Mouse (Mus musculus): ENCODE measurements around the gene Gast. TPM values are rescaled to one million over a fixed set of nuclear protein-coding genes. Genes with fewer than 3 reads are reported as not detected.
"Not testable (repeated sequence)": the region's sequence is repeated elsewhere in the genome, so short reads cannot be mapped to it uniquely, and the experiment has no call there.

Gene Gast
- total RNA-seq, 2 experiments from 2014 or later, result not detected

GRCm38 (mm10) chr11:100320172-100320630, 14.0 kb upstream of the Gast start:
- DNase-seq (ENCODE audit: low spot score in 2 of 2), result peak; percentile 93 to 96

- DNase-seq (ENCODE audit: low spot score in 2 of 2), result not testable (repeated sequence)
Measured at GRCm38 (mm10) chr11:100320701-100321410, 13.4 kb upstream of the Gast start.

GRCm38 (mm10) chr11:100321479-100322305, 12.5 kb upstream of the Gast start:
- DNase-seq (ENCODE audit: low spot score in 2 of 2), result not testable (repeated sequence)

GRCm38 (mm10) chr11:100322591-100323258, 11.5 kb upstream of the Gast start:
- DNase-seq (ENCODE audit: low spot score in 2 of 2), result no peak

GRCm38 (mm10) chr11:100323578-100323977, 10.6 kb upstream of the Gast start:
- DNase-seq (ENCODE audit: low spot score in 2 of 2), result peak in 1 of 2 experiments; percentile 52

- no peak for DNase-seq (ENCODE audit: low spot score in 2 of 2)
Measured at GRCm38 (mm10) chr11:100325062-100325629, 9.1 kb upstream of the Gast start.

GRCm38 (mm10) chr11:100327316-100327715, 6.9 kb upstream of the Gast start:
- DNase-seq (ENCODE audit: low spot score in 2 of 2), result no peak

GRCm38 (mm10) chr11:100327761-100328160, 6.4 kb upstream of the Gast start:
- no peak for DNase-seq (ENCODE audit: low spot score in 2 of 2)

- no peak for DNase-seq (ENCODE audit: low spot score in 2 of 2)
Measured at GRCm38 (mm10) chr11:100330235-100330634, 4.0 kb upstream of the Gast start.

- not testable (repeated sequence) for DNase-seq (ENCODE audit: low spot score in 2 of 2)
Measured at GRCm38 (mm10) chr11:100330816-100331375, 3.3 kb upstream of the Gast start.

- DNase-seq (ENCODE audit: low spot score in 2 of 2), result no peak
Measured at GRCm38 (mm10) chr11:100332766-100333515, 1.3 kb upstream of the Gast start.

GRCm38 (mm10) chr11:100335731-100336130, 1.5 kb downstream of the Gast start:
- no peak for DNase-seq (ENCODE audit: low spot score in 2 of 2)

- no peak for DNase-seq (ENCODE audit: low spot score in 2 of 2)
Measured at GRCm38 (mm10) chr11:100344269-100344668, 10.1 kb downstream of the Gast start.

- DNase-seq (ENCODE audit: low spot score in 2 of 2), result no peak
Measured at GRCm38 (mm10) chr11:100352076-100352857, 18.1 kb downstream of the Gast start.

- no peak for DNase-seq (ENCODE audit: low spot score in 2 of 2)
Measured at GRCm38 (mm10) chr11:100355151-100355951, 21.1 kb downstream of the Gast start.

GRCm38 (mm10) chr11:100355972-100356818, 22.0 kb downstream of the Gast start, which contains the start of gene Hap1:
Hap1 (minus strand) TSS chr11:100356128.
- DNase-seq (ENCODE audit: low spot score in 2 of 2), result peak in 1 of 2 experiments; percentile 61

GRCm38 (mm10) chr11:100356819-100357211, 22.6 kb downstream of the Gast start:
- no peak for DNase-seq (ENCODE audit: low spot score in 2 of 2)

- no peak for DNase-seq (ENCODE audit: low spot score in 2 of 2)
Measured at GRCm38 (mm10) chr11:100357408-100357807, 23.2 kb downstream of the Gast start.
